Mouse (Mus musculus): Measurements from ENCODE around the gene Gm19345. TPM values are rescaled to one million over a fixed set of nuclear protein-coding genes. Genes with fewer than 3 reads are reported as not detected.

Gm19345 gene
- polyA plus RNA-seq, 1 experiment: not detected

DNA sequence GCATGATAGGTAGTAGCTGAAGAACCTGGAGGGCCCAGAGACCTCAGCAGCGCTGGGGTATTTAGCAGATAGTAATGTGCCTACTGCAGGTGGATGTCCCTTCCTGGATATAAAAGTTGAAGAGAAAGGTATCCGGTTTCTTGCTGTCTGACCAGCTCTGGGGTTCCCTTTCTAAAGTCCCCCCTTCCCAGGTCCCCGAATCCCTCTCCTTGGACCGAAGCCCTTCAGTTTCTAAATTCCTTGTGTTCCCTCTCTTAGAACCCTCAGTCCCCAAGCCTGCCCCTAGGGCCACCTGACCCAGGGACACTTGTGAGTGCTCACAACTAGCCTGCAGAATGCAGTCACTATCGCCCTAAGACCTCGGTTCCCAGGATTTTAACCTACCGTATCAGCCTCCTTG lies 30.2 kb upstream of the Gm19345 start:
- Histone ChIP-seq H3K27me3 (replicated peaks; ENCODE audit: control insufficient read depth, insufficient read depth, low read length) (no peaks in the 10 kb centered on the region), H3K4me1 (ENCODE audit: control insufficient read depth, insufficient read depth, low read length) (peaks cover 24% of the 10 kb centered on the region), H3K4me3 (ENCODE audit: insufficient read depth, low read depth, low read length) (0 out of 2 replicates have a peak overlapping the region, but pooled peaks have one; percentile 57), H3K36me3 (ENCODE audit: control insufficient read depth, insufficient read depth, low read length) (no peaks in the 10 kb centered on the region), H3K27ac (ENCODE audit: insufficient read depth, low read depth, low read length) (no peak overlapping the region)
- no peak for DNase-seq
- WGBS: 90% methylated on average over 7 of the region's 7 CpGs
- TF ChIP-seq POLR2A (IDR thresholded peaks at IDR 0.05; ENCODE audit: low read depth, low read length) (no peak), CTCF (conservative IDR thresholded peaks at IDR 0.05; ENCODE audit: insufficient read depth, insufficient read length, low read depth, low read length) (no peak)

DNA sequence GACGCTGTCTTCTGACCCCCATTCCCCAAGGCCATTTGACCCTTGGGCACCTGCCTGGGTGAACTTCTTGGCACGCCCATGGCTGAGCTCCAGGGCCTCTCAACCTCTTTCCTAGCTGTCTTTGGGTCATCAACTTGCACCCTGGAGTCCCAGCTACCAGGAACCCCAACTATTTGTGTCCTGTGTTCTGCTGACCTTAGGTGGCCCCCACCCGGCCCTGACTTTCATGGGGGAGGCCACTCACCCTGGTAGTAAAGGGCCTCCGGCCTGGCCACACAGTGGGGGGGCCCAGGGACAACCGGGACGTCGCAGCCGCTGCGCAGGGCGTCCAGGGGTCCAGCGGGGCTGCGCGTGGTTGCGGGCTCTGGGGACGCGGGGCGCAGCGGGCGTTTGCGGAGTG lies 29.6 kb upstream of the Gm19345 start:
- peak; percentile 43 for DNase-seq
- 7% methylated on average over 20 of the region's 20 CpGs for WGBS
- TF ChIP-seq CTCF (conservative IDR thresholded peaks at IDR 0.05; ENCODE audit: insufficient read depth, insufficient read length, low read depth, low read length) (no peak), POLR2A (IDR thresholded peaks at IDR 0.05; ENCODE audit: low read depth, low read length) (no peak)
- Histone ChIP-seq H3K27ac (ENCODE audit: insufficient read depth, low read depth, low read length) (peak overlapping the region; percentile 30; the same call in 1 of the 2 replicates), H3K36me3 (ENCODE audit: control insufficient read depth, insufficient read depth, low read length) (no peaks in the 10 kb centered on the region), H3K4me1 (ENCODE audit: control insufficient read depth, insufficient read depth, low read length) (peaks cover 20% of the 10 kb centered on the region), H3K4me3 (ENCODE audit: insufficient read depth, low read depth, low read length) (peak overlapping the region; percentile 57), H3K27me3 (replicated peaks; ENCODE audit: control insufficient read depth, insufficient read depth, low read length) (no peaks in the 10 kb centered on the region)

DNA sequence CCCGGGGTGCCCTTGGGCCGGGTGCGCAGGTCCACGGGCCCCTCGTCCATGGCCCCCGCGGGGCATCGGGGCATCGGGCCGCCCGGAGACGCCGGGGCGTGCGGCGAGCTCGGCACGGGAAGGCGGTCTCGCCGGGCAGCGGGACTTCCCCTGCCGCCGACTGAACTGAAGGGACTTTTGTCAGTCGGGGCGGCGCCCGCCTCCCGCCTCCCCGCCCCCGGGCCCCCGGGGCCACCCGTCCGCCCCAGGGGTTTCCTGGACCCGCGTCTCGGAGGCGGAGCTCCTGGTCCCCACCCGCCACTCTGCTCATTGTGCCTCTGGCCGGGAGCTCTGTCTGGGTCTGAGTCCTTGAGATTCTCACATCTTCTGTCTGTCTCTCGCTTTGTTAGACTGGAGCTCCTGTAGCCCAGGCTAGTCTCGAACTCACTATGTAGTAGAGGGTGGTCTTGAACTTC lies 29.2 kb upstream of the Gm19345 start, which contains the start of gene Bcl3:
TSS of gene Bcl3 (minus strand) at position 167 of the 455 bp plus-strand sequence.
- H3K27ac ChIP-seq (ENCODE audit: insufficient read depth, low read depth, low read length): peak within 1 kb of the TSS; percentile 95
- H3K27me3 ChIP-seq (replicated peaks; ENCODE audit: control insufficient read depth, insufficient read depth, low read length): no peaks in the 10 kb centered on the region
- WGBS: 3% methylated on average over 42 of the region's 42 CpGs
- DNase-seq: peak; percentile 85
- no peak for TF ChIP-seq CTCF (conservative IDR thresholded peaks at IDR 0.05; ENCODE audit: insufficient read depth, insufficient read length, low read depth, low read length)
- no peak for TF ChIP-seq POLR2A (IDR thresholded peaks at IDR 0.05; ENCODE audit: low read depth, low read length)
- no peaks in the 10 kb centered on the region for H3K36me3 ChIP-seq (ENCODE audit: control insufficient read depth, insufficient read depth, low read length)
- H3K4me1 ChIP-seq (ENCODE audit: control insufficient read depth, insufficient read depth, low read length): peaks cover 18% of the 10 kb centered on the region
- H3K4me3 ChIP-seq (ENCODE audit: insufficient read depth, low read depth, low read length): peak within 1 kb of the TSS; percentile 57

DNA sequence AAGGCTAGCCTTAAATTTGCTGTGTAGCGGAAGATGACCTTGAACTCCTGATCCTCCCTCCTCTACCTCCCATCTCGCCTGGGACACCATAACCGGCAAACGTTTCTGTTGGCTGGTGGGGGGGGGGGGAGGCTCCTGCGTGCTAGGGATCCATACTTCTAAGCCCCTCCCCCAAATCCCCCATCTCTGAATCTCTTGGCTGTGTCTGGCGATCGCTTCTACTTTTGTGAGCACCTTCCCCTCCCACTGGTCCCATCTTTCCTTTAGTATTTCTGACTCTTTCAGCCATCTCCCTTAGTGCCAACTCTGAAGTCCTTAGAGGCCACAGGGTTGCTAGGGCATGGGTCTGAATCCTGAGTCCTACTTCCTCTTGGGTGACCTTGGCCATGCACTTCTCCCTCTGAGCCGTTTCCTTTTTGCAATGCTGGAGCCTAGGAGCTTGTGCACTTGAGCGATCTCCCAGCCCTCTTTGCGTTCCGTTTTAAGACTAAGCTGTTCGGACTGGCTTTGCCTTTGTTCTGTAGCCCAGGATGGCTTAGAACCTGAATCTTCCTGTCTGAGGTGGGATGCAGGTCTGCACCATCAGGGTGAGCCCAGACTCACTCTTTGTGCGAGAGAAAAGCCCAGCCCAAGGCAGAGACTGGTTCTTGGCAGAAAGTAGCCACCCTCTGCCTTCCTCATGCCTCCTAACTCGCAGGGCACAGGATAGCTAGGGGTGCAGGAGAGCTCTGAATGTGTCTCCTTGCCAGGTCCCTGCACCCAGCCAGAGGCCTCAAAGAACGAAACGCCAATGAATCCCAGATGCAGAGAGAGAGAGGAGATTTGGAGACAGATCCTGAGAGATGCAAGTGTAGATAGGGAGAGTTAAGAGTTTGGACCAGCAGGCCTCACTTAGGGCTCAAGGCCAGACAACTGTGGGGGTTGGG lies 28.3 kb upstream of the Gm19345 start:
- 33% methylated on average over 16 of the region's 16 CpGs for WGBS
- no peak for TF ChIP-seq CTCF (conservative IDR thresholded peaks at IDR 0.05; ENCODE audit: insufficient read depth, insufficient read length, low read depth, low read length)
- TF ChIP-seq POLR2A (IDR thresholded peaks at IDR 0.05; ENCODE audit: low read depth, low read length): no peak
- peaks cover 18% of the 10 kb centered on the region for H3K4me1 ChIP-seq (ENCODE audit: control insufficient read depth, insufficient read depth, low read length)
- no peaks in the 10 kb centered on the region for H3K36me3 ChIP-seq (ENCODE audit: control insufficient read depth, insufficient read depth, low read length)
- H3K27me3 ChIP-seq (replicated peaks; ENCODE audit: control insufficient read depth, insufficient read depth, low read length): no peaks in the 10 kb centered on the region
- H3K27ac ChIP-seq (ENCODE audit: insufficient read depth, low read depth, low read length): peak overlapping the region; percentile 95
- DNase-seq: peak; percentile 59
- H3K4me3 ChIP-seq (ENCODE audit: insufficient read depth, low read depth, low read length): no peak overlapping the region

DNA sequence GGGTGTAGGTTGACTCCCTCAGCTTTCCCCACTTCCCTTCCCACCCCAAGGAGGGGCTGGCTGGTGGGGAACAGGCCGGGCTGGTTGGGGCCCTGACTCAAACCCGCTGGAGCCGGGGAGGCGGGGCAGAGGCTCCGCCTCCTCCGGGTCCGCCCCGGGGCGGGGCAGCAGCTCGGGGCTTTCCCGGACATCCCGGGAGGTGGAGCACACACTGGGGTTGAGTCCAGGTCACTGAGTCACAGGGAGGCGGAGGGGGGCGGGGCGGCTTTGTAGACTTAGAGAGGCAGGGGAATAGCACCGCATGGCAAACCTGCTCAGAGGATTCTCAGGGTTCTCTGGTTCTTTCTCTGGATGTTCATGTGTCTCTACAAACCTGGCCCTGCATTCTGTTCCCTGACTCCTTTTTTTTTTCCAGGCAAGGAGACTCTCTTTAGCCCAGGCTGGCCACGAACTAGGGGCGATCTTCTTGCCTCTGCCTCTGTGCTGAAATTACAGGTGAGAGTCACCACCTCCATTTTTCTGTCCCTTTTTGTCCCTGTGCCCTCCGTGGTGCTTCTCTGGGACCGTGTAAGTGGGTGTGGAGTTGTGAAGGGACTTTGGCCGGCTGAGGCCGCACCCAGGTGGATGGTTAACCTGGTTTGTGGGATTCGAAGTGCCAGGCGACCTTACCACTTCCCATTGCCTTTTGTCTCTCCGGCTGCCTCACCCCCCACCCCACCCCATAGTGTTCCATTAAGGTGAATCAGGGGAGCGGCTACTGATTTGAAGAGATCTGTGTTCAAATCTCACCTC lies 27.4 kb upstream of the Gm19345 start:
- Histone ChIP-seq H3K27me3 (replicated peaks; ENCODE audit: control insufficient read depth, insufficient read depth, low read length) (no peaks in the 10 kb centered on the region), H3K4me3 (ENCODE audit: insufficient read depth, low read depth, low read length) (no peak overlapping the region), H3K4me1 (ENCODE audit: control insufficient read depth, insufficient read depth, low read length) (peaks cover 18% of the 10 kb centered on the region), H3K36me3 (ENCODE audit: control insufficient read depth, insufficient read depth, low read length) (no peaks in the 10 kb centered on the region), H3K27ac (ENCODE audit: insufficient read depth, low read depth, low read length) (peak overlapping the region; percentile 95)
- 16% methylated on average over 26 of the region's 26 CpGs for WGBS
- no peak for TF ChIP-seq CTCF (conservative IDR thresholded peaks at IDR 0.05; ENCODE audit: insufficient read depth, insufficient read length, low read depth, low read length)
- no peak for TF ChIP-seq POLR2A (IDR thresholded peaks at IDR 0.05; ENCODE audit: low read depth, low read length)
- DNase-seq: peak; percentile 95

DNA sequence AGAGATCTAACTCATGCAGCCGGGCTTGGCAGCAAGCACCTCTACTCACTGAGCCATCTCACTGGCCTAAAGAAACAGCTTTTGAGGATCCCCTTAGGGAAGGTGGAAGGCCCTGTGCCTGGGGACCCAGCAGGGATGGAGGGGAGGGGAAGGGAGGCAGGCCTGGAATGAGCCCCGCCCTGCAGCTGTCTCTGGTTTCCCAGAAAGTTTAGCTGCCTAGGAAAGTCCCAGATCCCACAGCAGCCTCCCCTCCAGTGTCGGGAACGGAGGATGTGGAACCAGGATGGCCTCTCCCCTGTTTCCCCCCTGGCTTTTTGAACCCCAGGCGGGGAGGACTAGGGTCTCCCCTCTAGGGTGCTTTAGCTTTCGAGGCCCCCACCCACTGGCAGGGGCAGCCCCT lies 25.0 kb upstream of the Gm19345 start:
- no peak overlapping the region for H3K27ac ChIP-seq (ENCODE audit: insufficient read depth, low read depth, low read length)
- peaks cover 29% of the 10 kb centered on the region for H3K4me1 ChIP-seq (ENCODE audit: control insufficient read depth, insufficient read depth, low read length)
- DNase-seq: no peak
- 69% methylated on average over 6 of the region's 6 CpGs for WGBS
- no peaks in the 10 kb centered on the region for H3K36me3 ChIP-seq (ENCODE audit: control insufficient read depth, insufficient read depth, low read length)
- no peaks in the 10 kb centered on the region for H3K27me3 ChIP-seq (replicated peaks; ENCODE audit: control insufficient read depth, insufficient read depth, low read length)
- TF ChIP-seq POLR2A (IDR thresholded peaks at IDR 0.05; ENCODE audit: low read depth, low read length): no peak
- no peak for TF ChIP-seq CTCF (conservative IDR thresholded peaks at IDR 0.05; ENCODE audit: insufficient read depth, insufficient read length, low read depth, low read length)
- H3K4me3 ChIP-seq (ENCODE audit: insufficient read depth, low read depth, low read length): no peak overlapping the region
